Mouse (Mus musculus) adrenal gland, adult (tissue): Measurements from ENCODE around the gene Tmem239.
A peak's percentile ranks its signal among the peaks of the same experiment; 100 is the strongest.

Source experiments
- DNase-seq, 2 experiments: peaks; one replicate each; pipeline ENCODE4 v3.0.0; 2022 to 2023; ENCODE audit warnings: low spot score in 1 of 2; ENCODE audit not compliant: inconsistent age in 2 of 2

Tmem239 gene

GRCm38 (mm10) chr2:130411558-130412495, 5.5 kb downstream of the Tmem239 start:
- DNase-seq, result peak; percentile 79 to 94

- DNase-seq, result no peak
Observed at GRCm38 (mm10) chr2:130412775-130413174, 6.5 kb downstream of the Tmem239 start.

DNA sequence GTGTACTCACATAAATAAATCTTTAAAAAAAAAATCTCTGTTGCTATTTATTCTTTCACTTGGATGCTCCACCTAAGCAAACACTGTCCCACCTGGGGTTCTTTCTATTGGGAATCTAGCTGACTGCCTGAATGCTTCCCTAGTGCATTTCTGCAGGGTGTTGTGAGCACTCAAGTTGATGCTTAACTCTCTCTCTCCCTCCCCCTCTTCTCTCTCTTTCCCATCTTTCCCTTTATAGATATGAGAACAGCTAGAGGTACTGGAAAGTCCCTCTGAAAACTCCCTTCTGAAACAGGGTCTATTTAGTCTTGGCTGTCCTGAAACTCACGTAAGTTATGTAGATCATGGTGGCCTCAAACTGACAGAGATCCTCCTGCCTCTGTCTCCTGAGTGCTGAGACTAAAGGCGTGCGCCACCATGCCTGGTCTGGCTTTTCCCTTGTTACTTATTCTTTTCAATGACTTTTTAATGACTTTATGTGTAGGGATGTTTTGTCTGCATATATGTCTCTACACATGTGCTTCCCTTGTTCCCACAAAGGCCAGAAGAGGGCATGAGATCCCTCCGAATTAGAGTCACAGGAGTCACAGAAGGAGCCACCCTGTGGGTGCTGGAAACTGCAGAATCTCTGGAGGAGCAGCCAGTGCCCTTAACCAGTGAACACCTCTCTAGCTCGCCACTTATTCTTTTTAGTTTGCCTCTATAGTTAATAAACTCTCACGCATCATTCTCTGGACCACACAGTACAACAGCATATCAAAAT, 8.0 kb downstream of the Tmem239 start:
- DNase-seq, result peak in 1 of 2 experiments; percentile 41

GRCm38 (mm10) chr2:130421781-130422620, 15.7 kb downstream of the Tmem239 start:
- no peak for DNase-seq

DNA sequence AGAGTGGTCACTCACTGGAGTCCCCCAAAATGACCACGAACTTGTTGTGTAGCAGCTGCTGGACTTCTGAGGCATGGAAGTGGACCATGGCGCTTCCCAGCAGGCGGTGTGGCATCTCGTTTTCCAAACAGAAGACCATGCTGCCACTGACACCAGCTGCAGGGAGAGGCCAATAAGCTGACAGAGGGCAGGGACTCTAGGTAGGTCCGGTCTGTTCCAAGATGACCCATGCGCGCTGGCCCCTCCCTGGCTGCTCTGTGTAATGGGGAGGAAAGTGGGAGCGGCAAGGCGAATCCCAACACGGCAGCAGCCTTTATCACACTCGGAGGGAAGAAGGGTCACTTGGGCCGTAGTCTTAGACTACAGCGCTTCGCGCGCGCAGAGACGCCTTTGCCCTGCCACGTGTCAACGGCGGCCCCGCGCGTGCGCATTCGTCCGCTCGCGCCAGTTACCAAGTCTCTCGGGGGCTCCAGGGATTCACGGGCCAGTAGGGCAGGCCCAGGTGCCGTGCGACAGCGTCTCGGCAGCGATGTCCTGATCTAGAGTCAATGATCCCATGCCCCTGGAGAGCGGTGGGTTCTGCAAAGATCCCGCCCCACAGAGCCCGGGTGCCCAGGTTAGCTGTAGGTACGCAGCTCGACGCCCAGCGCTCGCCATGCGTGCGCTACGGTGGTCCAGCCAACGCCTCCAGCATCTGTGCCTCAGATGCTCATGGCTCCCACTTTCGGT, 17.3 kb downstream of the Tmem239 start:
- DNase-seq, result peak in 1 of 2 experiments; percentile 85

DNA sequence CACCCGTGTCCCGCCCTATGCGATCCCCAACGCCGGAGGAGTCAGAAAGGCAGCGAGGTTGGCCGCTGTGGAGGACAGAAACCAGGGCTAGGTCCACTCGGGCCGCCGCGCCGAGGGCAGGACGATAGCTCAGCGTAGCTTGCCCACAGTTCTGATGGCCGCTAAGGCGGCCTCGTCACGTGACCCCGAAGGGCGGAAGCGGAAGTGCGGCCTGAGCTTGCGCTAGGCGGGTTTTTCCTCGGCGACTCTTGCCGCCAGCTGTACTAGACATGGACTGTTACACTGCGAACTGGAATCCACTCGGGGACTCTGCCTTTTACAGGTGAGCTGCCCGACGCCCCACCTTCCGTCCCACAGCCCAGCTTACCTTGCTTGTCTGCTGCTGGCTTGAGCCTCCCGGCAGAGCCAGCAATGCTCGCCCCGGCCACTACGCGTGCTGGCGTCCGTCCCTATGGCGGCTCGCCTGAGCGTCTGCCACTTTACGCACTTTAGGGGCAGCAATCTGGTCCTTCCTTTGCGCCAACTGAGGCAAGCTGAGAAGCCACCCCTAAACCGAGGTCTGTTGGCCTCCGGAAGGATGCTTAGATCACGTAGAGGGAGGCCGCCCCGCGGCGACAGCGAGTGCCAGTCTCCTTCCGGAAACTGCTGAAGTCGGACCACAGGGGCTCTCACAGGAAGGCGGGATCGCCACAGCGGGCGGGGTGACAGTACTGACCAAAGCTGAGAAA, 18.0 kb downstream of the Tmem239 start, which contains the start of the genes Vps16 and Pced1a:
Vps16 (plus strand) TSS at position 214 of the 728 bp plus-strand sequence.
Pced1a (minus strand) TSS at position 576 of the 728 bp plus-strand sequence.
- DNase-seq, result peak; percentile 94 to 98

DNA sequence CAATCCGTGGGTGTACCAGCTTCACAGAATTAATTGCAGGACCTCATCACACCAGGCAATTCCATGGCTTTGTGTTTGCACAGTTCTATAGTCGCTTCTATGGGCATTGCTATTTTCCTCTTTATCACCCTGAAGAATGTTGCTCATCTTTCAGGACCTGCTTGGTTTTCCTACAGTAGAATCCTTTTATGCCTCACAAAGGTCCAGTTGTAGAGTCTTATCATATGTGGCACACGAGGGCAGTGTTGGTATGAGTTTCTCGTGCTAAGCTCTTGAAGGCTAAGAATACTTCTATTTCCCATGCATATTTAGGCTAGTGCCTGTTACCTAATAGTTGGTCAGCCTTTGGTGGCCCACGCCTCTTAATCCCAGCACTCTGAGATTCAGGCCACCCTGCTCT, 18.8 kb downstream of the Tmem239 start:
- no peak for DNase-seq

- no peak for DNase-seq
Observed at GRCm38 (mm10) chr2:130429851-130430250, 23.6 kb downstream of the Tmem239 start.

GRCm38 (mm10) chr2:130430484-130430883, 24.2 kb downstream of the Tmem239 start:
- DNase-seq, result no peak

GRCm38 (mm10) chr2:130432157-130432556, 25.9 kb downstream of the Tmem239 start:
- no peak for DNase-seq

DNA sequence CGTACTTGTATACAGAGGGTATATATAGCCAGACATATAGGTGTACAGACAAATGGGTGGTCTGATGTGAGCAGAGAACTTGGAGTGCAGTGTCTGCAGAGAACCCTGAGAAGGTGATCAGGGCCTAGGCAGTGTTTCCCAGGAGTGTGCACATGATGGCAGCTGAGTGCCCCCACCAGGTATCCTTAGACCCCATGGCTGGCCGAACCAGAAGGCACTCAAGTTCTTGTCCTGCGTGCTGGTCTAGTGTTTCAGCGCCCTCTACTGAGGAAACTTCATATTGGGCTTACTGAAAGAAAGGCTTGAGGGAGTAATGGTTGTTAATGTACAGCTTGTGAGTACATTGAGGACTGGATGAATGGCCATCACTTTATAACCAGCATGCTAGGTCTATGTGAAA, 26.9 kb downstream of the Tmem239 start:
- peak in 1 of 2 experiments; percentile 76 for DNase-seq

GRCm38 (mm10) chr2:130436769-130437168, 30.5 kb downstream of the Tmem239 start:
- DNase-seq, result no peak

GRCm38 (mm10) chr2:130438861-130439260, 32.6 kb downstream of the Tmem239 start:
- no peak for DNase-seq

- DNase-seq, result no peak
Observed at GRCm38 (mm10) chr2:130439840-130440480, 33.7 kb downstream of the Tmem239 start.

GRCm38 (mm10) chr2:130442162-130442561, 35.9 kb downstream of the Tmem239 start:
- DNase-seq, result no peak

GRCm38 (mm10) chr2:130448449-130448848, 42.2 kb downstream of the Tmem239 start:
- DNase-seq, result no peak

DNA sequence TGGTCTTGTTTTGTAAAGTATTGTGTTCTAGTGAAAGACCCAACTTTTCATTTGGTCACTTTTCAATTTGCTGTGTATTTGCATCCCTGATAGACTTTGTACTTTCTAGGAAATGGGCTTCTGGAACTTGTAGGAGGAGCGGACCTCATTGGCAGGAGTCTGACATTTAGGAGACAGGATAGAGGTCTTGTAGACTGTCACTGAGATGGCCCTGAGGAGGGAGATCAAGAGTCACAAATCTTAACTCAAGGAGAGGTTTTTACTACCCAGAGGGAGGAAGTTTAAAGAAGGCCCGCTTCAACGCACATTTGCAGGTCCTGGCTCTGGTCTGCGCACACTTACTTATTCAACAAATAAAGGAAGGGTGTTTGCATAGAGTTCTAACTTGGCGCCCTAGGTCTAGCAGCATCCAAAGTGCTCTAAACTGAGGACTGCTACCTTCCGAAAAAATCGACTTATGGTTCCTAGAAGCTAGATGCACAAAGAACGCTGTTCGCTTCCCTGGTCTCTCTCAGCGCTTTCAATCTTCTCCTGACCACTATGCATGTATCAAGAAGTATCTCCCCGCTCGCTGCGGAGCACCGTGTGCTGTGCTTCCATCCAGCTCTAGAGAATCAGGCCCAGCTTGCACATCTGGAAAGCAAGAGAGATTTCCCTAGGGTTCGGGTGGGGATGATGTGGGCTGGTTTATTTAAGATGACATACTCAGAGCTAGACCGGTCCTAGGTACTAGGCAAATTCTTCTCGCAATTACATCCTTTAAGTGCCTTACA, 42.9 kb downstream of the Tmem239 start:
- DNase-seq, result peak in 1 of 2 experiments; percentile 60

GRCm38 (mm10) chr2:130449794-130450433, 43.6 kb downstream of the Tmem239 start, which contains the start of gene Ptpra:
Ptpra (plus strand) TSS chr2:130450278.
- peak; percentile 93 to 98 for DNase-seq
